Mouse (Mus musculus) MEL (cell line): ENCODE data around the gene Defa35. TPM values are rescaled to one million over a fixed set of nuclear protein-coding genes. Genes with fewer than 3 reads are reported as not detected.
"Not testable (repeated sequence)": the region's sequence is repeated elsewhere in the genome, so short reads cannot be mapped to it uniquely, and the experiment has no call there.

Experiments used
- DNase-seq: peaks from one replicate; pipeline ENCODE4 v3.0.0; 2011; ENCODE audit warnings: low read depth, low spot score
- H3K27ac ChIP-seq: 2 replicates; pipeline ENCODE4 v1.5.1; 2012; ENCODE audit warnings: low read depth, mild to moderate bottlenecking, control low read depth, low read length, moderate library complexity; ENCODE audit not compliant: control insufficient read depth
- H3K27me3 ChIP-seq, 2 experiments: fragments of 150-350 bp in 1 of 2; sonication (generic) in 1 of 2; 2 replicates each; pipeline ENCODE4 v1.6.1; 2012; ENCODE audit warnings: low read length in 2 of 2, mild to moderate bottlenecking in 2 of 2, improper control_type of control experiment in 1 of 2, moderate library complexity in 1 of 2; ENCODE audit not compliant: insufficient read depth in 2 of 2, control insufficient read depth in 1 of 2
- H3K36me3 ChIP-seq, 2 experiments: 2 replicates each; pipeline ENCODE4 v1.6.1; 2012 to 2014; ENCODE audit warnings: low read length in 2 of 2, improper control_type of control experiment in 1 of 2, inconsistent platforms in 1 of 2, mild to moderate bottlenecking in 1 of 2; ENCODE audit not compliant: insufficient read depth in 2 of 2, control insufficient read depth in 1 of 2
- H3K4me1 ChIP-seq, 2 experiments: fragments of 150-350 bp in 1 of 2; sonication (generic) in 1 of 2; 2 replicates each; pipeline ENCODE4 v1.6.1; 2012; ENCODE audit warnings: low read length in 2 of 2, improper control_type of control experiment in 1 of 2, mild to moderate bottlenecking in 1 of 2; ENCODE audit not compliant: insufficient read depth in 2 of 2, control insufficient read depth in 1 of 2
- H3K4me3 ChIP-seq, 2 experiments: fragments of 150-350 bp in 1 of 2; sonication (generic) in 1 of 2; 2 replicates each; pipeline ENCODE4 v1.5.1; 2012; ENCODE audit warnings: low read depth in 2 of 2, low read length in 2 of 2, mild to moderate bottlenecking in 2 of 2, moderate library complexity in 2 of 2, control low read depth in 1 of 2, improper control_type of control experiment in 1 of 2; ENCODE audit not compliant: control insufficient read depth in 1 of 2, insufficient read depth in 1 of 2
- H3K79me2 ChIP-seq: 2 replicates; pipeline ENCODE4 v1.6.1; 2012; ENCODE audit warnings: mild to moderate bottlenecking, low read length, moderate library complexity; ENCODE audit not compliant: control insufficient read depth, poor library complexity, insufficient read depth
- H3K9ac ChIP-seq: 2 replicates; pipeline ENCODE4 v1.6.1; 2012; ENCODE audit warnings: low read depth, mild to moderate bottlenecking, control low read depth, low read length, moderate library complexity; ENCODE audit not compliant: control insufficient read depth, poor library complexity, severe bottlenecking
- H3K9me3 ChIP-seq: fragments of 150-350 bp; sonication (generic); replicated peaks from 2 replicates; pipeline ENCODE4 v1.6.1; 2012; ENCODE audit warnings: mild to moderate bottlenecking, low read length, improper control_type of control experiment, moderate library complexity; ENCODE audit not compliant: insufficient read depth
- CTCF ChIP-seq, 3 experiments: IDR thresholded peaks in 2 of 3; conservative IDR thresholded peaks in 1 of 3; 2 replicates each; pipeline ENCODE4 v1.5.1; 2011 to 2012; ENCODE audit warnings: low read length in 3 of 3, low read depth in 2 of 3, mild to moderate bottlenecking in 2 of 3, improper control_type of control experiment in 1 of 3, inconsistent platforms in 1 of 3, mixed read lengths in 1 of 3, moderate library complexity in 1 of 3; ENCODE audit not compliant: control insufficient read depth in 1 of 3, insufficient read depth in 1 of 3, poor library complexity in 1 of 3, severe bottlenecking in 1 of 3
- RAD21 ChIP-seq: IDR thresholded peaks from 2 replicates; pipeline ENCODE4 v1.6.1; 2011; ENCODE audit warnings: mild to moderate bottlenecking, low read depth, low read length, improper control_type of control experiment
- SMC3 ChIP-seq: IDR thresholded peaks from 2 replicates; pipeline ENCODE4 v1.6.1; 2011; ENCODE audit warnings: low read depth, low read length, improper control_type of control experiment
- TAL1 ChIP-seq: IDR thresholded peaks from 2 replicates; pipeline ENCODE4 v1.6.1; 2012; ENCODE audit warnings: mild to moderate bottlenecking, inconsistent platforms, low read length, moderate library complexity, mixed read lengths
- polyA plus RNA-seq, 2 experiments: library from polyadenylated mRNA; stranded (reverse) in 1 of 2; unstranded in 1 of 2; fragments of >175 nt in 1 of 2; fragments of >200 nt in 1 of 2; gene quantifications; 2 replicates each; pipeline versions ENCODE4 v1.2.1 to v1.2.4; 2012; ENCODE audit warnings: low replicate concordance in 2 of 2, low read depth in 1 of 2; ENCODE audit not compliant: insufficient read length in 2 of 2, insufficient read depth in 1 of 2, missing spikeins in 1 of 2
- total RNA-seq: library from RNA; depleted of rRNA; stranded (reverse); fragments of 300-350 nt; gene quantifications from 2 replicates; pipeline ENCODE4 v1.2.3, GENCODE M21; 2012; rRNA removed

The Defa35 gene
- total RNA-seq (not detected in 2 replicates), polyA plus RNA-seq (not detected)

GRCm38 (mm10) chr8:21064738-21065137 lies at the start of gene Defa35:
TSS of gene Defa35 (plus strand) at chr8:21065038.
- H3K27ac ChIP-seq, H3K4me1 ChIP-seq, H3K79me2 ChIP-seq, H3K36me3 ChIP-seq, H3K9me3 ChIP-seq, H3K27me3 ChIP-seq, H3K9ac ChIP-seq, DNase-seq, H3K4me3 ChIP-seq: not testable (repeated sequence)

DNA sequence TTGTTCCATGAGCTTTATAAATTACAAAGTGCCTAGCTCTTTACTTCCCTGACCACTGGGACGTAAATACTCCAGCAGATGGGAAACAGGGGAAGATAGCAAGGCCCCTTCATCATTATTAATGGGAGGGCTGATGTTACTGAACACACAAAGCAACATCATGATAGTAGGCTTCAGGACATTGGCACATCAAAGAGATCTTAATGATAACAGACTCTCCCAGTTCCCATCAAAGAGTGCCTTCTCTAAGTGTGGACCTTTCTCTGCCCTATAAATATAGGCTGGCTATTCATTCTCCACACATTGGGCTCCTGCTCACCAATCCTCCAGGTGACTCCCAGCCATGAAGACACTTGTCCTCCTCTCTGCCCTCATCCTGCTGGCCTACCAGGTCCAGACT lies 39.6 kb upstream of the Defa35 start, which contains the start of gene Defa21:
Gene Defa21, plus strand, starts transcription at position 301 of the 400 bp plus-strand sequence.
- DNase-seq, H3K4me1 ChIP-seq, H3K36me3 ChIP-seq, H3K9me3 ChIP-seq, H3K79me2 ChIP-seq, H3K9ac ChIP-seq, H3K27ac ChIP-seq, H3K4me3 ChIP-seq, H3K27me3 ChIP-seq: not testable (repeated sequence)

GRCm38 (mm10) chr8:21054747-21055146 lies 10.1 kb upstream of the Defa35 start, which contains the start of gene Defa23:
TSS of gene Defa23 (plus strand) at chr8:21055047.
- not testable (repeated sequence) for H3K9me3 ChIP-seq, H3K27me3 ChIP-seq, H3K4me3 ChIP-seq, H3K4me1 ChIP-seq, H3K79me2 ChIP-seq, H3K36me3 ChIP-seq, H3K27ac ChIP-seq, H3K9ac ChIP-seq, DNase-seq

DNA sequence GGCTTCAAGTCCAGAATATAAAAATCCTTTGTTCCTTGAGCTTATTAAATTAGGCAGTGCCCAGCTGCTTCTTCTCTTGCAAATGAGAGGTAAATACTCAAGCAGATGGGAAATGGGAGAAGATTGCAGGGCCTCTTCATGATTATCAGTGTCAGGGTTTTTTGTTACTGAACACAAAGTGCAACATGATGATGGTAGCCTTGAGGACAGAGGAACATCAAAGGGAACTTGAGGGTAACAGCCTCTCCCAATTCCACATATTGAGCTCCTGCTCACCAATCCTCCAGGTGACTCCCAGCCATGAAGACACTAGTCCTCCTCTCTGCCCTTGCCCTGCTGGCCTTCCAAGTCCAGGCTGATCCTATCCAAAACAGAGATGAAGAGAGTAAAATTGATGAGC lies 19.3 kb downstream of the Defa35 start, which contains the start of gene Defa25:
Gene Defa25, plus strand, starts transcription at position 301 of the 400 bp plus-strand sequence.
- not testable (repeated sequence) for DNase-seq

DNA sequence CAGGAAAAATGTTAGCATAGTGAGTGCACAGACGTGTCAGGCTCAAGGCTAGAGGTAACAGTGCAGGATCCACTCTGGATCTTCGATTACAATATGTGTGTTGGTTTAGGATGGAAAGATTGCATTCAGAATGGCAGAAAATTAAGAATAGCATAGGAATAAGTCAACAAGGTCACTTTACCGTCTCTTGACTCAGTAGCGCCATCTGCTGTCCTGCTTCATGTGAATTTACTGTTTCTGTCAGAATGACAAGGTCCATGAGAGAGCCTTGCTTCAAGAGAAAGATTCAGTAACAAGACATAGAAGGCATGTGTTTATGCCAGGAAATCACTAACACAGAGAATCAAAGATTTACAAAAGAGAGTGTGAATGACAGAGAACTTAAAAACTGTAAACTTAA lies 28.3 kb downstream of the Defa35 start:
- Histone ChIP-seq H3K4me1 (no peaks in the 10 kb centered on the region), H3K27me3 (no peaks in the 10 kb centered on the region), H3K4me3 (no peak overlapping the region), H3K36me3 (no peaks in the 10 kb centered on the region), H3K79me2 (no peaks in the 10 kb centered on the region), H3K9ac (no peak overlapping the region), H3K27ac (no peak overlapping the region), H3K9me3 (no peaks in the 10 kb centered on the region)
- peak; percentile 50 for TF ChIP-seq SMC3
- TF ChIP-seq TAL1 = no peak
- peak; percentile 38 to 55 (median 49) for TF ChIP-seq CTCF (IDR thresholded peaks at IDR 0.05 in 2 of 3, conservative IDR thresholded peaks at IDR 0.05 in 1 of 3; ENCODE audit: control insufficient read depth in 1 of 3, insufficient read depth in 1 of 3, low read depth in 2 of 3, low read length in 3 of 3, poor library complexity in 1 of 3, severe bottlenecking in 1 of 3)
- TF ChIP-seq RAD21 = peak; percentile 12
- peak; percentile 50 for DNase-seq

More for the DNA sequence above, 19.3 kb downstream of the Defa35 start, which contains the start of gene Defa25:
- not testable (repeated sequence) for H3K9me3 ChIP-seq, H3K36me3 ChIP-seq, H3K27ac ChIP-seq, H3K4me1 ChIP-seq, H3K79me2 ChIP-seq, H3K4me3 ChIP-seq, H3K27me3 ChIP-seq, H3K9ac ChIP-seq

- not testable (repeated sequence) for DNase-seq, H3K9me3 ChIP-seq, H3K4me3 ChIP-seq, H3K36me3 ChIP-seq, H3K9ac ChIP-seq, H3K27ac ChIP-seq, H3K4me1 ChIP-seq, H3K27me3 ChIP-seq, H3K79me2 ChIP-seq
Observed at GRCm38 (mm10) chr8:21095950-21096349, 31.1 kb downstream of the Defa35 start, which contains the start of gene Gm14851. TSS of gene Gm14851 (minus strand) at chr8:21096050.
